Mouse (Mus musculus): ENCODE data around the gene Hils1. TPM values are rescaled to one million over a fixed set of nuclear protein-coding genes. Genes with fewer than 3 reads are reported as not detected.
A peak's percentile ranks its signal among the peaks of the same experiment; 100 is the strongest.
"Not testable (repeated sequence)": the region's sequence is repeated elsewhere in the genome, so short reads cannot be mapped to it uniquely, and the experiment has no call there.

Gene Hils1
- polyA plus RNA-seq, 1 experiment from 2014 or later, result not detected

DNA sequence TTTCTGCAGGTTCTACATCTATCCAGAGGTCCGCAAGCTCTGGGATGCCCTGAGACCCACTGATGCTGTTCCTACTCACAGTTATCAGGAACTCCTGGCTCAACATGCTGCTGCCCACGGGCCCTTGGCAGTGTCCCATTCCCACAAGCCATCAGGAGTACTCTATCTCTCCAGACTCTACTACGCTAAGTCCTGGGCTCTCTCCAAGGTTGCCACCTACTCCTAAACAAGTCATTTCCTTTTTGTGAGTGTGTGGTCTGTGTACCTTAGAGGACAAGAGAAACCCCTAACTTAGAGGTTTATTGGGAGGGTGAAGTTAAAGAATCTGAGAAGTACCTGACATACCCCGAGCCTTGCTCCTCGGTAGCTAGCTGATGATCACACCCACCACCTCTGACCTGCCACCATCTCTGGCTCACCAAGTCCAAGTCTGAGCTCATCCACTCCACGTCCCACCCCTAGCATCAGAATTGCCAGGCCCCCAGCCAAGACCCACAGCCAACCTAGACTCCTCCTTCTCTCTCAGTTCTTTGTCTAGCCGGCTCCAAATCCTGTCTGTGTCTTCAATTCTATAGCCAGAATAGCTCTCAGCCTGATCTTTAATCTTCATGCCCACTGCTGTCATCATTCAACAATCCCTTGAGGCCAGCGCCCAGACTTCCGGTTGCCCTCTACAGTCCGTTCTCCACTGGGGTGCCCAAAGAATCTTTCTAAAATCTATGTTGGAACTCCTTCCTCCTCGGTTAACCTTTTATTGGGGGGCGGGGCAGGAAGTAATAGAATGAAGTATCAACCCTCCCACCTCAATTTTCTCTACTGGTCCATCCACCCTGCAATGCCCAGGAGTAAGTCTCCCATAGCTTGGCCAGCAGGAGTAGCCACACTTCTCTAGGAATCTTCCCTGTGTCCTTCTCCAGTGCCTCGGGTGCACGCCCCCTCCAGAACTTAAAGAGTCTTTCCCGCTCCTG is 41.6 kb downstream of the Hils1 start:
- H3K27ac ChIP-seq (replicated peaks; ENCODE audit: low read depth, low read length), result peak overlapping the region; percentile 89
- peak overlapping the region; percentile 88 for H3K9ac ChIP-seq (replicated peaks; ENCODE audit: low read length)
- no peaks in the 10 kb centered on the region; the same call in 1 of the 2 replicates for H3K36me3 ChIP-seq (replicated peaks; ENCODE audit: control insufficient read depth, insufficient read depth, low read depth, low read length)
- no peaks in the 10 kb centered on the region for H3K9me3 ChIP-seq (replicated peaks; ENCODE audit: control insufficient read depth, low read length)
- 41% methylated on average over 15 of the region's 15 CpGs for WGBS
- H3K4me1 ChIP-seq (ENCODE audit: control insufficient read depth, insufficient read depth, low read length), result peaks cover 8% of the 10 kb centered on the region
- no peak for DNase-seq (ENCODE audit: low spot score)
- H3K4me3 ChIP-seq (ENCODE audit: low read depth, low read length), result peak overlapping the region; percentile 78
- peak overlapping the region; percentile 69 for H3K4me2 ChIP-seq (ENCODE audit: low read depth, low read length)
- H3K27me3 ChIP-seq (ENCODE audit: control insufficient read depth, insufficient read depth, low read length), result no peaks in the 10 kb centered on the region
- no peak; the same call in 1 of the 2 replicates for ATAC-seq (replicated peaks; ENCODE audit: insufficient number of reproducible peaks, low FRiP score, low TSS enrichment, low read depth)

DNA sequence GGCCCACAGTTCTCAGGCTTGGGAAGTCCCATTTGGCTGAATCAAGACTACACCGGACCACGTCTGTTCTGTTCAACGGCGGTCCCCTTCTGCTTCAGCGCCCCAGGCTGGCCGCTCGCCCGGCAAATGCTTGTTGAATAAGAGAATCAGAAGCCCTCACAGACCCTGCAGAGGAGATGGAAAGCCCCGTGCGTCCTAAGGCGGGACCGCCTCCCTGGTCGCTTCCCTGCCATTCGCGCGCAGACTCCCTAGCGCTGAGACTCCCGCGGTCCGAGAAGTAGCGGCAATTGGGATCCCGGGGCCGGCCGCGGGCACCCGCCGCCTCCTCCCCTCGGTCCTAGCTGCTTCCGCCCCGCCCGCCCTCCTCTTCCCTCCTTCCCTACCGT is 42.2 kb downstream of the Hils1 start, which contains the start of gene Samd14:
Samd14 (plus strand) TSS at position 251 of the 386 bp plus-strand sequence.
- no peaks in the 10 kb centered on the region for H3K27me3 ChIP-seq (ENCODE audit: control insufficient read depth, insufficient read depth, low read length)
- ATAC-seq (replicated peaks; ENCODE audit: insufficient number of reproducible peaks, low FRiP score, low TSS enrichment, low read depth), result peak; percentile 63
- peaks cover 2% of the 10 kb centered on the region; the same call in 1 of the 2 replicates for H3K36me3 ChIP-seq (replicated peaks; ENCODE audit: control insufficient read depth, insufficient read depth, low read depth, low read length)
- H3K4me1 ChIP-seq (ENCODE audit: control insufficient read depth, insufficient read depth, low read length), result peaks cover 8% of the 10 kb centered on the region
- peak; percentile 88 for DNase-seq (ENCODE audit: low spot score)
- peak within 1 kb of the TSS; percentile 89 for H3K27ac ChIP-seq (replicated peaks; ENCODE audit: low read depth, low read length)
- H3K9me3 ChIP-seq (replicated peaks; ENCODE audit: control insufficient read depth, low read length), result no peaks in the 10 kb centered on the region
- peak within 1 kb of the TSS; percentile 78 for H3K4me3 ChIP-seq (ENCODE audit: low read depth, low read length)
- H3K4me2 ChIP-seq (ENCODE audit: low read depth, low read length), result peak within 1 kb of the TSS; percentile 69
- H3K9ac ChIP-seq (replicated peaks; ENCODE audit: low read length), result peak within 1 kb of the TSS; percentile 88
- under 1% methylated on average over 30 of the region's 32 CpGs for WGBS

DNA sequence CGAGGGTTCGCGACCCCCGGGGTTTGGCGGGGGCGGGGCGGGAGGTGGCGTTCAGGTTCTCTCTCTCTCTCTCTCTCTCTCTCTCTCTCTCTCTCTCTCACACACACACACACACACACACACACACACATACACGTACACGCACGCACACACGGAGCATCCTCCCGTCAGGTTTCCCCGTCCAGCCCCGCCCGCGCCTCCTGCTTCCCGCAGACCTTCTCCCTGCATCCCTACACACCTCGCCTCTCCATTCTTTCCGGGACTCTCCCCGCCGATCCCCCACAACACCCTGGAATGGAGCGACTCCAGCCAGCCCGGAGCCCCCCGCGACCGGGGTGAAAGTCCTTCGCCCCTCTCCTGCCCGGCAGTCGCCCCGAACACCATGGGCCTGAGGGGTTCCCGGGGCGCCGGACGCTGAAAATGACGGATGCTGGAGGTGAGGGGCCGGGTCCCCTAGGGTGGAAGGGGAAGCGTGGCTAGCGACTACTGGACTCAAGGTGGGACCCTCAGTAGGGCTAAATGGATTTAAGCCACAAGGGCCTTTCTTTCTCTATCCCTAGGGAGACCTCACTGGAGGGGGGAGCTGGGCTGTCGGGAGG is 42.8 kb downstream of the Hils1 start:
- Histone ChIP-seq H3K27me3 (ENCODE audit: control insufficient read depth, insufficient read depth, low read length) (no peaks in the 10 kb centered on the region), H3K4me1 (ENCODE audit: control insufficient read depth, insufficient read depth, low read length) (peaks cover 8% of the 10 kb centered on the region), H3K27ac (replicated peaks; ENCODE audit: low read depth, low read length) (peak overlapping the region; percentile 89), H3K4me2 (ENCODE audit: low read depth, low read length) (peak overlapping the region; percentile 69), H3K4me3 (ENCODE audit: low read depth, low read length) (peak overlapping the region; percentile 78), H3K36me3 (replicated peaks; ENCODE audit: control insufficient read depth, insufficient read depth, low read depth, low read length) (peaks cover 2% of the 10 kb centered on the region; the same call in 1 of the 2 replicates), H3K9ac (replicated peaks; ENCODE audit: low read length) (peak overlapping the region; percentile 88), H3K9me3 (replicated peaks; ENCODE audit: control insufficient read depth, low read length) (no peaks in the 10 kb centered on the region)
- peak; percentile 56 for DNase-seq (ENCODE audit: low spot score)
- peak; percentile 27; the same call in 1 of the 2 replicates for ATAC-seq (replicated peaks; ENCODE audit: insufficient number of reproducible peaks, low FRiP score, low TSS enrichment, low read depth)
- WGBS, result under 1% methylated on average over 38 of the region's 40 CpGs

DNA sequence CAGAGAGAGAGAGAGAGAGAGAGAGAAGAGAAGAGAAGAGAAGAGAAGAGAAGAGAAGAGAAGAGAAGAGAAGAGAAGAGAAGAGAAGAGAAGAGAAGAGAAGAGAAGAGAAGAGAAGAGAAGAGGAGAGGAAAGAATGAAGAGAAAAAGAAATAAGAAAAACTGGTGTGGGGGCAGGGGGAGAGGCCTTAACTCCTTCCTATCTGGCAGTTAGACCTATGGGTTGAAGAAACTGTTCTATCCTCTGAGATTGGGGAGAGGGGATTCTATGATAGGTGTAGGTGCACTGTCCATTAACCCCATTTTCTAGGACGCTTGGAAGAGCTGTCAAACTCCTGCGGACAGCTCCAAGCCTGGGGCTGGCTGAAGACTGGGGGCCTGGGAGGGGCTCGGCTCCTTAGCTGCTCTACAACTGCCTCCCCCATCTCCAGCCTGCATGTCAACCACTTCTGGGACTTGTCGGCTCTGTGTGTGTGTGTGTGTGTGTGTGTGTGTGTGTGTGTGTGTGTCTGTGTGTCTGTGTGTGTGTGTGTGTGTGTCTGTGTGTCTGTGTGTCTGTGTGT is 43.5 kb downstream of the Hils1 start:
- H3K4me3 ChIP-seq (ENCODE audit: low read depth, low read length), result peak overlapping the region; percentile 78
- H3K4me2 ChIP-seq (ENCODE audit: low read depth, low read length), result peak overlapping the region; percentile 69
- peak overlapping the region; percentile 88 for H3K9ac ChIP-seq (replicated peaks; ENCODE audit: low read length)
- H3K27me3 ChIP-seq (ENCODE audit: control insufficient read depth, insufficient read depth, low read length); H3K36me3 ChIP-seq (replicated peaks; ENCODE audit: control insufficient read depth, insufficient read depth, low read depth, low read length); DNase-seq (ENCODE audit: low spot score); H3K27ac ChIP-seq (replicated peaks; ENCODE audit: low read depth, low read length); H3K9me3 ChIP-seq (replicated peaks; ENCODE audit: control insufficient read depth, low read length); H3K4me1 ChIP-seq (ENCODE audit: control insufficient read depth, insufficient read depth, low read length); ATAC-seq (replicated peaks; ENCODE audit: insufficient number of reproducible peaks, low FRiP score, low TSS enrichment, low read depth): not testable (repeated sequence)
- WGBS, result 9% methylated on average over 3 of the region's 4 CpGs

DNA sequence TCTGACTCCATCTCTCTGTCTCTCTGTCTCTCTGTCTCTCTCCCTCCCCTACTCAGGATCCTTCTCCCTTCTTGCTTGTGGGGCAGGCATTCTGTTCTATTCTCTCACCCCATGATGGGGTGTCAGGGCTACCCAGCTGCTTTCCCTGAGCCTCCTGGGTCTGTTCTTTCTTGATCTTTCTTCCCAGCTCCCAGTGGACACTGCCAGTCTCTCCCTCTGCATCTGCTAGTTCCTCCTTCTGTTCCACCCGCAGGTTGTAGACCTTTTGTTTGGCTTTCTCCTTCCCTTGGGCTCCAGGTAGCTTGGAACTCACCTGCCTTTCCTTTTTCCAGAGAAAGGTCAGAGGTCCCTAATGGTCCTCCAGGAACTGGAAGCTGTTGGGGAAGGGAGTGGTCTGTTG is 44.0 kb downstream of the Hils1 start:
- H3K9me3 ChIP-seq (replicated peaks; ENCODE audit: control insufficient read depth, low read length), result no peaks in the 10 kb centered on the region
- ATAC-seq (replicated peaks; ENCODE audit: insufficient number of reproducible peaks, low FRiP score, low TSS enrichment, low read depth) (no peak), DNase-seq (ENCODE audit: low spot score) (no peak)
- WGBS, result 44% methylated on average over 1 of the region's 1 CpGs
- H3K36me3 ChIP-seq (replicated peaks; ENCODE audit: control insufficient read depth, insufficient read depth, low read depth, low read length), result peaks cover 2% of the 10 kb centered on the region; the same call in 1 of the 2 replicates
- H3K4me2 ChIP-seq (ENCODE audit: low read depth, low read length), result peak overlapping the region; percentile 54
- peaks cover 8% of the 10 kb centered on the region for H3K4me1 ChIP-seq (ENCODE audit: control insufficient read depth, insufficient read depth, low read length)
- 0 out of 2 replicates have a peak overlapping the region, but pooled peaks have one; percentile 52 for H3K27ac ChIP-seq (replicated peaks; ENCODE audit: low read depth, low read length)
- H3K4me3 ChIP-seq (ENCODE audit: low read depth, low read length), result peak overlapping the region; percentile 78
- H3K27me3 ChIP-seq (ENCODE audit: control insufficient read depth, insufficient read depth, low read length), result no peaks in the 10 kb centered on the region
- H3K9ac ChIP-seq (replicated peaks; ENCODE audit: low read length), result peak overlapping the region; percentile 48

DNA sequence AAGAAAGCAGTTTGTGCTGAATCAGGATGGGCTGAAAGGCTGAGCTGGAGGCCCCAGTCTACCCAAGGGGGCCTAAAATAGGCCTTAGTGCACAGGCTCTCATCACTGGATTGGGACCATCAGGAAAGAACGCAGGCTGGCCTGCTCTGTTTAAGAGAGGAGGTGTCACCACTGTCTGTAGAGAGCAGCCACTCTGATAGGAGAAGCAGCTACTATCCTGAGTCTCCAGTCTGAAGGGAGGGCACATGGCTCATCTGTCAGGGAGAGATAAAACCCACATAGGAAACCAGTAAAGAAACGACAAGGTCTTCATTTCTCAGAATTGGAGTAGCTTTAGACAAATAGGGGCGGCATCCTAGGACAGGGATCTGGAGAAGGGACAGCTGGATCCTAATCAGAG is 44.7 kb downstream of the Hils1 start:
- DNase-seq (ENCODE audit: low spot score) (no peak), ATAC-seq (replicated peaks; ENCODE audit: insufficient number of reproducible peaks, low FRiP score, low TSS enrichment, low read depth) (no peak)
- Histone ChIP-seq H3K36me3 (replicated peaks; ENCODE audit: control insufficient read depth, insufficient read depth, low read depth, low read length) (peaks cover 2% of the 10 kb centered on the region; the same call in 1 of the 2 replicates), H3K4me3 (ENCODE audit: low read depth, low read length) (no peak overlapping the region), H3K4me2 (ENCODE audit: low read depth, low read length) (peak overlapping the region; percentile 54), H3K9me3 (replicated peaks; ENCODE audit: control insufficient read depth, low read length) (no peaks in the 10 kb centered on the region), H3K9ac (replicated peaks; ENCODE audit: low read length) (no peak overlapping the region; the same call in 1 of the 2 replicates), H3K4me1 (ENCODE audit: control insufficient read depth, insufficient read depth, low read length) (peaks cover 8% of the 10 kb centered on the region), H3K27me3 (ENCODE audit: control insufficient read depth, insufficient read depth, low read length) (no peaks in the 10 kb centered on the region), H3K27ac (replicated peaks; ENCODE audit: low read depth, low read length) (no peak overlapping the region)
- 71% methylated on average over 3 of the region's 3 CpGs for WGBS

DNA sequence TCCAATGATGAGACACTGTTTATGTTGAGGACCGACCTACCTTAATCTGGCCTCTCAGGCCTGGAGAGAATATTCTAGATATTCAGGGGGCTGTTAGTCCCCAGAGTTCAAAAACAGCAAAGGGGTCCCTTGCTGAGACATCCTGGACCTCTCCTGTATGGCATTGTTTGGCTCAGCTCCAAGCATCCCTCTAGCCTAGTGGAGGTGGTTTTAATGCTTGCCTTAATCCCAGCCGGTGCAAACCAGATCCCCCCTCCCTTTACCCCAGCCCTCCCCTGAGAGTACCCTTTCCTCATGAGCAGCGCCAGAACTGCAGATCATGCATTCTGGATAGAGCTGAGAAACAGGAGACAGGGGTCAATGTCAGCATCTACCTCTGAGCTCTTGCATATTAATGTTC is 45.1 kb downstream of the Hils1 start:
- Histone ChIP-seq H3K4me2 (ENCODE audit: low read depth, low read length) (peak overlapping the region; percentile 4; the same call in 1 of the 2 replicates), H3K4me3 (ENCODE audit: low read depth, low read length) (no peak overlapping the region), H3K4me1 (ENCODE audit: control insufficient read depth, insufficient read depth, low read length) (peaks cover 8% of the 10 kb centered on the region), H3K27ac (replicated peaks; ENCODE audit: low read depth, low read length) (no peak overlapping the region), H3K9me3 (replicated peaks; ENCODE audit: control insufficient read depth, low read length) (no peaks in the 10 kb centered on the region), H3K9ac (replicated peaks; ENCODE audit: low read length) (no peak overlapping the region), H3K36me3 (replicated peaks; ENCODE audit: control insufficient read depth, insufficient read depth, low read depth, low read length) (peaks cover 2% of the 10 kb centered on the region; the same call in 1 of the 2 replicates), H3K27me3 (ENCODE audit: control insufficient read depth, insufficient read depth, low read length) (no peaks in the 10 kb centered on the region)
- no peak for ATAC-seq (replicated peaks; ENCODE audit: insufficient number of reproducible peaks, low FRiP score, low TSS enrichment, low read depth)
- 54% methylated on average over 3 of the region's 3 CpGs for WGBS
- no peak for DNase-seq (ENCODE audit: low spot score)
